Mouse (Mus musculus): Measurements from ENCODE around the gene Supt5. TPM values are rescaled to one million over a fixed set of nuclear protein-coding genes. Genes with fewer than 3 reads are reported as not detected.
A peak's percentile ranks its signal among the peaks of the same experiment; 100 is the strongest.

The Supt5 gene
- total and polyA plus RNA-seq, 3 experiments = 35.5 to 111 (median 67.3) TPM

- TF ChIP-seq ELF1 (IDR thresholded peaks at IDR 0.05; ENCODE audit: low read depth, low read length) = peak; percentile 37; the same call in 1 of the 2 replicates
- TF ChIP-seq CHD1 (IDR thresholded peaks at IDR 0.05; ENCODE audit: low read depth, low read length) = no peak
- no peak for TF ChIP-seq USF2 (conservative IDR thresholded peaks at IDR 0.05; ENCODE audit: low read depth, low read length)
- no peak for TF ChIP-seq MAFK (IDR thresholded peaks at IDR 0.05; ENCODE audit: insufficient replicate concordance, low read length)
- no peak for TF ChIP-seq ZMIZ1 (IDR thresholded peaks at IDR 0.05; ENCODE audit: low read depth, low read length)
- peak; percentile 35 for TF ChIP-seq NRF1 (IDR thresholded peaks at IDR 0.05; ENCODE audit: low read depth, low read length)
- no peak for TF ChIP-seq POLR2AphosphoS2 (IDR thresholded peaks at IDR 0.05; ENCODE audit: low read depth, low read length)
- no peak for TF ChIP-seq USF1 (IDR thresholded peaks at IDR 0.05; ENCODE audit: low read depth, low read length)
- TF ChIP-seq ZNF384 (IDR thresholded peaks at IDR 0.05; ENCODE audit: low read depth, low read length) = no peak
- TF ChIP-seq PAX5 (IDR thresholded peaks at IDR 0.05; ENCODE audit: low read length) = no peak
- TF ChIP-seq HCFC1 (IDR thresholded peaks at IDR 0.05; ENCODE audit: low read depth, low read length) = peak; percentile 18; the same call in 1 of the 2 replicates
- TF ChIP-seq MAX (IDR thresholded peaks at IDR 0.05; ENCODE audit: low read length) = peak; percentile 64; the same call in 1 of the 2 replicates
- TF ChIP-seq MXI1 (IDR thresholded peaks at IDR 0.05; ENCODE audit: low read depth, low read length) = peak; percentile 52
Measured at GRCm38 (mm10) chr7:28386462-28386861, 47.9 kb upstream of the Supt5 start (continued).

- Histone ChIP-seq H3K9ac (ENCODE audit: insufficient read depth, low read depth) (no peak overlapping the region; the same call in 1 of the 2 replicates), H3K4me3 (replicated peaks in 1 of 3; ENCODE audit: low read depth in 2 of 3, low read length in 2 of 3, poor library complexity in 1 of 3) (no peak overlapping the region), H3K27ac (ENCODE audit: insufficient read depth, low read depth) (peak overlapping the region; percentile 49), H3K4me1 (ENCODE audit: control insufficient read depth in 1 of 2, insufficient read depth in 2 of 2) (peaks cover 35 to 55% of the 10 kb centered on the region in 2 experiments), H3K79me2 (replicated peaks; ENCODE audit: control insufficient read depth, extremely low read depth, insufficient read depth, poor library complexity, severe bottlenecking) (peaks cover under 1% of the 10 kb centered on the region; the same call in 1 of the 2 replicates), H3K27me3 (replicated peaks) (no peaks in the 10 kb centered on the region), H3K4me2 (ENCODE audit: insufficient read depth, low read depth, poor library complexity, severe bottlenecking) (no peak overlapping the region), H3K36me3 (replicated peaks in 1 of 2; ENCODE audit: control insufficient read depth in 1 of 2, insufficient read depth in 1 of 2, low read length in 1 of 2) (peaks cover 29 to 49% of the 10 kb centered on the region in 2 experiments), H3K9me3 (replicated peaks; ENCODE audit: low read length) (no peaks in the 10 kb centered on the region)
- DNase-seq (ENCODE audit: extremely low read depth) = no peak
- TF ChIP-seq MAFK (IDR thresholded peaks at IDR 0.05; ENCODE audit: insufficient replicate concordance, low read length) = no peak
- TF ChIP-seq RCOR1 (conservative IDR thresholded peaks at IDR 0.05; ENCODE audit: low read depth, low read length) = no peak
- peak; percentile 5; the same call in 1 of the 2 replicates for TF ChIP-seq CHD2 (IDR thresholded peaks at IDR 0.05; ENCODE audit: low read length)
- no peak for TF ChIP-seq ELF1 (IDR thresholded peaks at IDR 0.05; ENCODE audit: low read depth, low read length)
- TF ChIP-seq ETS1 (conservative IDR thresholded peaks at IDR 0.05; ENCODE audit: low read depth, low read length) = peak; percentile 54
- TF ChIP-seq PAX5 (IDR thresholded peaks at IDR 0.05; ENCODE audit: low read length) = no peak
- no peak for TF ChIP-seq CTCF (conservative IDR thresholded peaks at IDR 0.05 in 1 of 2, IDR thresholded peaks at IDR 0.05 in 1 of 2; ENCODE audit: low read depth in 2 of 2, low read length in 2 of 2)
- TF ChIP-seq TBP (conservative IDR thresholded peaks at IDR 0.05; ENCODE audit: low read depth, low read length) = no peak
- no peak for TF ChIP-seq ZKSCAN1 (IDR thresholded peaks at IDR 0.05; ENCODE audit: borderline replicate concordance, low read depth, low read length)
- TF ChIP-seq IRF4 (IDR thresholded peaks at IDR 0.05; ENCODE audit: low read depth, low read length) = 0 out of 2 replicates have a peak, but pooled peaks have one; percentile 29
- no peak for TF ChIP-seq JUND (conservative IDR thresholded peaks at IDR 0.05; ENCODE audit: low read depth, low read length)
- no peak for TF ChIP-seq ZMIZ1 (IDR thresholded peaks at IDR 0.05; ENCODE audit: low read depth, low read length)
- TF ChIP-seq NRF1 (IDR thresholded peaks at IDR 0.05; ENCODE audit: low read depth, low read length) = no peak
- 0 out of 2 replicates have a peak, but pooled peaks have one; percentile 3 for TF ChIP-seq MAZ (IDR thresholded peaks at IDR 0.05; ENCODE audit: low read depth, low read length)
- TF ChIP-seq MEF2A (IDR thresholded peaks at IDR 0.05; ENCODE audit: borderline replicate concordance, low read depth, low read length) = peak; percentile 73
- no peak for TF ChIP-seq USF1 (IDR thresholded peaks at IDR 0.05; ENCODE audit: low read depth, low read length)
- TF ChIP-seq JUN (IDR thresholded peaks at IDR 0.05; ENCODE audit: insufficient read depth, low read depth, low read length) = no peak
- TF ChIP-seq KAT2A (IDR thresholded peaks at IDR 0.05; ENCODE audit: insufficient replicate concordance, low read length) = no peak
- no peak for TF ChIP-seq POLR2A (IDR thresholded peaks at IDR 0.05; ENCODE audit: low read depth, low read length)
- TF ChIP-seq GABPA (IDR thresholded peaks at IDR 0.05; ENCODE audit: insufficient replicate concordance, low read depth, low read length) = no peak
- no peak for TF ChIP-seq TCF12 (IDR thresholded peaks at IDR 0.05; ENCODE audit: low read depth, low read length)
- TF ChIP-seq EP300 (IDR thresholded peaks at IDR 0.05; ENCODE audit: low read length) = no peak
- no peak for TF ChIP-seq RAD21 (IDR thresholded peaks at IDR 0.05; ENCODE audit: low read depth, low read length)
- TF ChIP-seq CHD1 (IDR thresholded peaks at IDR 0.05; ENCODE audit: low read depth, low read length) = no peak
- no peak for TF ChIP-seq SMC3 (IDR thresholded peaks at IDR 0.05; ENCODE audit: low read depth, low read length)
- no peak for TF ChIP-seq SIN3A (IDR thresholded peaks at IDR 0.05; ENCODE audit: low read length)
- no peak for TF ChIP-seq ZC3H11A (IDR thresholded peaks at IDR 0.05; ENCODE audit: low read depth, low read length)
- TF ChIP-seq MAX (IDR thresholded peaks at IDR 0.05; ENCODE audit: low read length) = no peak
- 0 out of 2 replicates have a peak, but pooled peaks have one; percentile 6 for TF ChIP-seq BHLHE40 (IDR thresholded peaks at IDR 0.05; ENCODE audit: low read depth, low read length)
- no peak for TF ChIP-seq UBTF (IDR thresholded peaks at IDR 0.05; ENCODE audit: low read depth, low read length)
- no peak for TF ChIP-seq USF2 (conservative IDR thresholded peaks at IDR 0.05; ENCODE audit: low read depth, low read length)
- TF ChIP-seq ZNF384 (IDR thresholded peaks at IDR 0.05; ENCODE audit: low read depth, low read length) = no peak
- TF ChIP-seq E2F4 (IDR thresholded peaks at IDR 0.05; ENCODE audit: insufficient replicate concordance, low read depth, low read length) = no peak
- in situ Hi-C loops (cut with MboI; ENCODE audit: low pct_ligation_motif_present, low pct_unique_long_range_greater_than_20kb, low sequenced_read_pairs) = no loop called here
- dilution Hi-C loops (cut with MboI; ENCODE audit: extremely low pct_ligation_motif_present, extremely low pct_unique_long_range_greater_than_20kb, low sequenced_read_pairs) = no loop called here
Measured at GRCm38 (mm10) chr7:28386007-28386406, 47.5 kb upstream of the Supt5 start.
